Mouse (Mus musculus): ENCODE data around the gene Gpr25.

Gene Gpr25

GRCm38 (mm10) chr1:136260635-136261238, at the start of gene Gpr25:
Gene Gpr25, minus strand, starts transcription at chr1:136260873.
- no peak for DNase-seq (ENCODE audit: low spot score in 2 of 2)

- no peak for DNase-seq (ENCODE audit: low spot score in 2 of 2)
Observed at GRCm38 (mm10) chr1:136309193-136309592, 48.5 kb upstream of the Gpr25 start.

- DNase-seq (ENCODE audit: low spot score in 2 of 2) = peak in 1 of 2 experiments; percentile 23
Observed at GRCm38 (mm10) chr1:136306424-136306823, 45.8 kb upstream of the Gpr25 start.

- DNase-seq (ENCODE audit: low spot score in 2 of 2) = no peak
Observed at GRCm38 (mm10) chr1:136293961-136294360, 33.3 kb upstream of the Gpr25 start.

- no peak for DNase-seq (ENCODE audit: low spot score in 2 of 2)
Observed at GRCm38 (mm10) chr1:136289803-136290202, 29.1 kb upstream of the Gpr25 start.

GRCm38 (mm10) chr1:136277366-136277765, 16.7 kb upstream of the Gpr25 start:
- DNase-seq (ENCODE audit: low spot score in 2 of 2) = no peak

GRCm38 (mm10) chr1:136268224-136268623, 7.6 kb upstream of the Gpr25 start:
- no peak for DNase-seq (ENCODE audit: low spot score in 2 of 2)

GRCm38 (mm10) chr1:136266127-136266526, 5.5 kb upstream of the Gpr25 start:
- DNase-seq (ENCODE audit: low spot score in 2 of 2) = no peak

GRCm38 (mm10) chr1:136263355-136263754, 2.7 kb upstream of the Gpr25 start:
- no peak for DNase-seq (ENCODE audit: low spot score in 2 of 2)

GRCm38 (mm10) chr1:136259893-136260634, 609 bp downstream of the Gpr25 start:
- DNase-seq (ENCODE audit: low spot score in 2 of 2) = no peak

- DNase-seq (ENCODE audit: low spot score in 2 of 2) = no peak
Observed at GRCm38 (mm10) chr1:136259543-136259892, 1.2 kb downstream of the Gpr25 start.

GRCm38 (mm10) chr1:136258495-136258894, 2.2 kb downstream of the Gpr25 start:
- DNase-seq (ENCODE audit: low spot score in 2 of 2) = no peak

GRCm38 (mm10) chr1:136255657-136256056, 5.0 kb downstream of the Gpr25 start:
- no peak for DNase-seq (ENCODE audit: low spot score in 2 of 2)

GRCm38 (mm10) chr1:136255174-136255573, 5.5 kb downstream of the Gpr25 start:
- no peak for DNase-seq (ENCODE audit: low spot score in 2 of 2)

- no peak for DNase-seq (ENCODE audit: low spot score in 2 of 2)
Observed at GRCm38 (mm10) chr1:136254503-136255065, 6.1 kb downstream of the Gpr25 start.

GRCm38 (mm10) chr1:136253472-136253871, 7.2 kb downstream of the Gpr25 start:
- DNase-seq (ENCODE audit: low spot score in 2 of 2) = peak in 1 of 2 experiments; percentile 32

GRCm38 (mm10) chr1:136249662-136250061, 11.0 kb downstream of the Gpr25 start:
- no peak for DNase-seq (ENCODE audit: low spot score in 2 of 2)

GRCm38 (mm10) chr1:136247393-136247792, 13.3 kb downstream of the Gpr25 start:
- no peak for DNase-seq (ENCODE audit: low spot score in 2 of 2)

GRCm38 (mm10) chr1:136244469-136244868, 16.2 kb downstream of the Gpr25 start:
- DNase-seq (ENCODE audit: low spot score in 2 of 2) = no peak

GRCm38 (mm10) chr1:136241801-136242200, 18.9 kb downstream of the Gpr25 start:
- no peak for DNase-seq (ENCODE audit: low spot score in 2 of 2)

- no peak for DNase-seq (ENCODE audit: low spot score in 2 of 2)
Observed at GRCm38 (mm10) chr1:136238495-136238894, 22.2 kb downstream of the Gpr25 start.

GRCm38 (mm10) chr1:136234595-136235092, 26.0 kb downstream of the Gpr25 start:
- DNase-seq (ENCODE audit: low spot score in 2 of 2) = no peak

All from spleen, postnatal 4 days (tissue).